Mouse (Mus musculus): ENCODE data around the gene Tspan15. TPM values are rescaled to one million over a fixed set of nuclear protein-coding genes. Genes with fewer than 3 reads are reported as not detected.

Tspan15 gene
- 4.6 and 4.8 TPM in 2 replicates for polyA plus RNA-seq (2012; ENCODE audit: low replicate concordance)

DNA sequence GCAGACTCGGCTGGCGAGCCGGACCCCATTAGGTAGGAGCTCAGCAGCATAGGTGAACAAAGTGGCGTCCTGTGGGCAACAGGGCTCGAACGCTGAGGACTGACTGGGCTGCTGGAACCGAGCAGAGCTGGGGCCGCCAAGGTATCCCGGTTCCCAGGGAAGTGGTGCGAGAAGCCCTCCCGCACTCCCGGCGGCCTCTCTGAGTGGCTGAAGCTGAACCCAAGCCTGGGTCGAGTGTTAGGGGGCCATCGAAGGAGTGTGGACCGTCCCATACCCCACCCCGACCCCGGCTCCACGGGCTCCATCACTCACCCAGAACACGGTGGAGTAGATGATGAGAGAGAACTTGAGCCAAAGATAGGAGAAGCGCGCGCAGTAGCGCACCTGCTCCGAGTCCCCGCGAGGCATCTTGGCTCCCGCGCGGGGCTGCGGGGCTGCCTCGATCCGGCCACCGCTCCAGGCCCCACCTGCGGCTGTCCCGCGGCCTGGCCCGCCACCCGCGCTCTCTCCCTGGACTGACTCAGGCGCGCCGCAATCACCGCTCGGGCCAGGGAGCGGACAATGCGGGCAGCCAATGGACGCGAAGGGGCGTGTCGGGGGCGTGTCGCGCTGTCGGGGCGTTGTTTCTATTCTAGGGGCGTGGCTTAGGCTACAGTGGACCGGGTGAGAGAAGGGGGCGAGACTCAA, at the start of gene Tspan15:
Gene Tspan15 (minus strand): TSS at position 544 of the 687 bp plus-strand sequence.

DNA sequence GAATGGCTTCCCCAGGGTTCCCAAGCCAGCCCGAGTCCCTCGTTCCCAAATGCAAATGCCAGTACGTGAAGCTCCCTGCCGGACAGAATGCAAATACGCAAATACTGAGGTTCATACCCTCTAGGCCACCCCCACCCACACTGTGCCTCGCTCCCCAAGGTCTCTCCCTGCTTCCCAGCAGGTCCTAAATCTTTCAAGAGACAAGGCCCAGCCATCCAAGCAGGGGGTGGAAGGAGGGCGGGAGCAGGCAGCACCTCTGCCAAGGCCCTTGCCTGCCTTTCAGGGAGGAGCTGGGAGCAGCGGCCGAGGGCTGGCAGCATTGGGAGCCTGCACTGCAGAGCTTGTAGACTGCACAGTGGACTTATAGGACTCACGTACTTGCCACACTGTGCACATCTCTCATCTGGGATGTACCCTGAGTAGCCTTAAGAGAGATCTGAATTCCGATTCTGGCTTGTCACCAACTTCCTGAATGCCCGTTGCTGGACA, 21.0 kb upstream of the Tspan15 start, which contains the start of gene Tacr2:
Gene Tacr2 (plus strand): TSS at position 439 of the 489 bp plus-strand sequence.

DNA sequence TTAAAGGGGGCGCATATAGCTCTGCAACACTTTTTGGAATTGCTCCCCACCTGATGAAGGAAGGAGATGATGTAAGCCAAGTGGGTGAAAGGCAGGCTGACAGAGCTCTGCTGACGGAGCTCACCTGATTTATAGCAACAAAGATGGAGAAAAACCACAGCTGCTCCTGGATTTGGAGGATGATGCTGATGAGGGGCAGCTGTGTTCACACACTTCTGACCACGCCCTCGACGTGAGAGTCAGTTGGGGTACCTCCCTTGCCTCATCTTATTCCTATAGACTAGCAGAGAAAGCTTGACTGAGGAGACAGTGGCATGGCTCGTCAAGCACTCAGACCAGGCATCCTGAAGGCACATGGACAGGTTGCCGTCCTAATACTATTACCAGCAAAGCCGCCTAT, 87.2 kb downstream of the Tspan15 start, which contains the start of gene Fam241b:
Gene Fam241b (minus strand): TSS at position 101 of the 400 bp plus-strand sequence.

Other genes with a start within 250 kb of the Tspan15 start
- gene Neurog3, start 98.2 kb downstream of the Tspan15 start, polyA plus RNA-seq (2012; ENCODE audit: low replicate concordance) = not detected in 2 replicates
- 0.66 and 1.6 TPM in 2 replicates for gene Fam241b, start 87.3 kb downstream of the Tspan15 start, polyA plus RNA-seq (2012; ENCODE audit: low replicate concordance)
- not detected in 2 replicates for gene Tacr2, start 21.2 kb upstream of the Tspan15 start, polyA plus RNA-seq (2012; ENCODE audit: low replicate concordance)
- gene Hk1, start 148.7 kb upstream of the Tspan15 start, polyA plus RNA-seq (2012; ENCODE audit: low replicate concordance) = 82.7 and 103 TPM in 2 replicates
- gene Hkdc1, start 191.2 kb upstream of the Tspan15 start, polyA plus RNA-seq (2012; ENCODE audit: low replicate concordance) = 0.03 TPM in 1 of 2 replicates, not detected in the other
- gene 4930507D05Rik, start 218.2 kb upstream of the Tspan15 start, polyA plus RNA-seq (2012; ENCODE audit: low replicate concordance) = not detected in 2 replicates
- gene Supv3l1, start 218.5 kb upstream of the Tspan15 start, polyA plus RNA-seq (2012; ENCODE audit: low replicate concordance) = 9.8 and 19.9 TPM in 2 replicates

All from hematopoietic multipotent progenitor cell, adult 10-12 weeks (in vitro differentiated cells).